In the genomic region with DNA sequence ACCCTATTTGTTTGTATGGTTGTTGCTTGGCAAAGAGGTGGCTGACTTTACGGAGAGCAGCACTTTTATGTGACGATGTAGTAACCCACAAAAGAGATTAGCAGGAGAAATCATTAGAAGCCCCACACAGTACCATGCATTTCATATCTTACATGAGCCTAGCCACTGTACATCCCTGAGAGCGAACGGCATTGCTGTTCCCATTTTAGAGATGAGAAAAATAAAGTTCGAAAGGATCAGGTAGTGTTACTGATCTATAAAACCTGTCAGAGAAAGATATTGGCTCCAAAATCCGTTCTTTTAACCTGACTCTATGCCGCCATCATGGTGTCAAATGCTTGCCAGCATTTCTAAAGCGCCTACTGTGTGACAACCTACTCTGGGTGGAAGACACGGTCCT, we compare ENCODE assay signal across 9 mouse cellular contexts. TPM values are rescaled to one million over a fixed set of nuclear protein-coding genes. Genes with fewer than 3 reads are reported as not detected.
DNase-seq lines count a peak whose midpoint lies in the region; ATAC-seq and TF ChIP-seq lines count a peak whose summit lies in the region.
"Had no signal": no experiment of that assay in that cellular context is flagged by ENCODE, and none has a peak within 500 bp of the region (broad histone marks: within the 10 kb centered on the region; RNA-seq: fewer than 3 reads in every experiment).

No protein-coding gene starts in this region.

- no peaks in the 10 kb centered on the region for H3K36me3 ChIP-seq in heart, embryonic 12.5 days
- H3K36me3 ChIP-seq in CH12.LX (replicated peaks in 1 of 2; ENCODE audit: control insufficient read depth in 1 of 2, insufficient read depth in 1 of 2, low read length in 1 of 2) = peaks cover 0 to 6% of the 10 kb centered on the region in 2 experiments
- no peaks in the 10 kb centered on the region for H3K36me3 ChIP-seq in forebrain, embryonic 15.5 days
- no peaks in the 10 kb centered on the region for H3K36me3 ChIP-seq in liver, embryonic 14.5 days (replicated peaks; ENCODE audit: control insufficient read depth, insufficient read depth, low read depth)

- DNase-seq in heart, postnatal 25 days (ENCODE audit: low spot score) = no peak
- DNase-seq in CH12.LX (ENCODE audit: extremely low read depth) = no peak
- no peak for DNase-seq in liver, embryonic 14.5 days (ENCODE audit: low read depth in 3 of 3, low spot score in 3 of 3)
- DNase-seq in layer of hippocampus, adult 8-10 months (ENCODE audit: low spot score in 2 of 2) = no peak
- DNase-seq in left cerebral cortex, adult 9 months (ENCODE audit: low spot score in 2 of 2) = no peak
- DNase-seq in right cerebral cortex, postnatal 25 days = no peak

- H3K27me3 ChIP-seq in heart, embryonic 12.5 days (replicated peaks) = no peaks in the 10 kb centered on the region
- H3K27me3 ChIP-seq in CH12.LX (replicated peaks) = no peaks in the 10 kb centered on the region
- no peaks in the 10 kb centered on the region for H3K27me3 ChIP-seq in forebrain, embryonic 15.5 days
- H3K27me3 ChIP-seq in liver, embryonic 14.5 days (ENCODE audit: control insufficient read depth, insufficient read depth, low read length) = no peaks in the 10 kb centered on the region

- intact Hi-C loops in heart, postnatal 25 days (cut with DNase I) = no loop called here

- TF ChIP-seq EP300 in CH12.LX (IDR thresholded peaks at IDR 0.05; ENCODE audit: low read length) = no peak
- TF ChIP-seq EP300 in liver, embryonic 14.5 days (IDR thresholded peaks at IDR 0.05; ENCODE audit: low read depth) = no peak

- no peak for ATAC-seq in heart, embryonic 12.5 days (ENCODE audit: insufficient number of reproducible peaks, low FRiP score)
- no peak for ATAC-seq in forebrain, embryonic 15.5 days (replicated peaks)
- no peak for ATAC-seq in liver, embryonic 14.5 days (ENCODE audit: insufficient read depth)
- ATAC-seq: CD4-positive, CD25-positive, alpha-beta regulatory T cell, adult 4 months had no signal

- H3K27ac ChIP-seq in heart, embryonic 12.5 days (ENCODE audit: poor library complexity, severe bottlenecking) = peak overlapping the region; percentile 94
- H3K27ac ChIP-seq in CH12.LX (ENCODE audit: insufficient read depth, low read depth) = peak overlapping the region; percentile 71; the same call in 1 of the 2 replicates
- peak overlapping the region; percentile 97 for H3K27ac ChIP-seq in forebrain, embryonic 15.5 days (replicated peaks)
- H3K27ac ChIP-seq in liver, embryonic 14.5 days = peak overlapping the region; percentile 98

- TF ChIP-seq RAD21 in CH12.LX (IDR thresholded peaks at IDR 0.05; ENCODE audit: low read depth, low read length) = no peak

- H3K79me2 ChIP-seq in CH12.LX (replicated peaks; ENCODE audit: control insufficient read depth, extremely low read depth, insufficient read depth, poor library complexity, severe bottlenecking) = no peaks in the 10 kb centered on the region

- 65% methylated on average over 9 of the region's 9 CpGs for WGBS in heart, embryonic 12.5 days
- 69% methylated on average over 9 of the region's 9 CpGs for WGBS in forebrain, embryonic 15.5 days
- WGBS in liver, embryonic 14.5 days (ENCODE audit: insufficient replicate concordance) = 71% methylated on average over 9 of the region's 9 CpGs

- in situ Hi-C loops in CH12.LX (cut with MboI; ENCODE audit: low pct_ligation_motif_present, low pct_unique_long_range_greater_than_20kb, low sequenced_read_pairs) = loop anchor here (5.0 kb wide), 1 partner anchor 62 kb away; no protein-coding TSS in a partner anchor

- no peak overlapping the region for H3K4me3 ChIP-seq in heart, embryonic 12.5 days
- H3K4me3 ChIP-seq in CH12.LX (replicated peaks in 1 of 3; ENCODE audit: low read depth in 2 of 3, low read length in 2 of 3, poor library complexity in 1 of 3) = no peak overlapping the region
- H3K4me3 ChIP-seq in forebrain, embryonic 15.5 days = no peak overlapping the region
- H3K4me3 ChIP-seq in liver, embryonic 14.5 days (ENCODE audit: insufficient read depth in 1 of 2, low read depth in 2 of 2, low read length in 2 of 2) = no peak overlapping the region

- no peak for TF ChIP-seq CTCF in CH12.LX (conservative IDR thresholded peaks at IDR 0.05 in 1 of 2, IDR thresholded peaks at IDR 0.05 in 1 of 2; ENCODE audit: low read depth in 2 of 2, low read length in 2 of 2)
- no peak for TF ChIP-seq CTCF in liver, embryonic 14.5 days (IDR thresholded peaks at IDR 0.05; ENCODE audit: low read depth)

- H3K4me1 ChIP-seq in heart, embryonic 12.5 days (replicated peaks) = peaks cover 51% of the 10 kb centered on the region
- H3K4me1 ChIP-seq in CH12.LX (ENCODE audit: control insufficient read depth in 1 of 2, insufficient read depth in 2 of 2) = peaks cover 18 to 66% of the 10 kb centered on the region in 2 experiments
- peaks cover 42% of the 10 kb centered on the region for H3K4me1 ChIP-seq in forebrain, embryonic 15.5 days
- H3K4me1 ChIP-seq in liver, embryonic 14.5 days (replicated peaks; ENCODE audit: control insufficient read depth in 2 of 2, insufficient read depth in 2 of 2, low read length in 1 of 2) = peaks cover 73 to 75% of the 10 kb centered on the region in 2 experiments

- no peak for TF ChIP-seq POLR2A in CH12.LX (IDR thresholded peaks at IDR 0.05; ENCODE audit: low read depth, low read length)

- H3K9ac ChIP-seq in heart, embryonic 12.5 days = no peak overlapping the region
- no peak overlapping the region for H3K9ac ChIP-seq in CH12.LX (ENCODE audit: insufficient read depth, low read depth)
- H3K9ac ChIP-seq in forebrain, embryonic 15.5 days (replicated peaks) = no peak overlapping the region
- H3K9ac ChIP-seq in liver, embryonic 14.5 days (replicated peaks) = no peak overlapping the region

- dilution Hi-C loops in CH12.LX (cut with MboI; ENCODE audit: extremely low pct_ligation_motif_present, extremely low pct_unique_long_range_greater_than_20kb, low sequenced_read_pairs) = no loop called here

- no peaks in the 10 kb centered on the region for H3K9me3 ChIP-seq in heart, embryonic 12.5 days (replicated peaks)
- peaks cover 11% of the 10 kb centered on the region for H3K9me3 ChIP-seq in CH12.LX (replicated peaks; ENCODE audit: low read length)
- H3K9me3 ChIP-seq in forebrain, embryonic 15.5 days = no peaks in the 10 kb centered on the region
- no peaks in the 10 kb centered on the region for H3K9me3 ChIP-seq in liver, embryonic 14.5 days (ENCODE audit: control insufficient read depth, low read length)

- H3K4me2 ChIP-seq in heart, embryonic 12.5 days = no peak overlapping the region
- no peak overlapping the region for H3K4me2 ChIP-seq in CH12.LX (ENCODE audit: insufficient read depth, low read depth, poor library complexity, severe bottlenecking)
- no peak overlapping the region for H3K4me2 ChIP-seq in forebrain, embryonic 15.5 days (replicated peaks)
- peak overlapping the region; percentile 59 for H3K4me2 ChIP-seq in liver, embryonic 14.5 days (ENCODE audit: low read depth)

TF ChIP-seq in CH12.LX, 34 proteins besides CTCF, POLR2A, EP300 and RAD21:
- TF ChIP-seq MAX (IDR thresholded peaks at IDR 0.05; ENCODE audit: low read length) = no peak
- no peak for TF ChIP-seq KAT2A (IDR thresholded peaks at IDR 0.05; ENCODE audit: insufficient replicate concordance, low read length)
- no peak for TF ChIP-seq MYC (IDR thresholded peaks at IDR 0.05; ENCODE audit: low read depth, low read length)
- no peak for TF ChIP-seq MXI1 (IDR thresholded peaks at IDR 0.05; ENCODE audit: low read depth, low read length)
- no peak for TF ChIP-seq MAFK (IDR thresholded peaks at IDR 0.05; ENCODE audit: insufficient replicate concordance, low read length)
- no peak for TF ChIP-seq USF2 (conservative IDR thresholded peaks at IDR 0.05; ENCODE audit: low read depth, low read length)
- no peak for TF ChIP-seq NRF1 (IDR thresholded peaks at IDR 0.05; ENCODE audit: low read depth, low read length)
- no peak for TF ChIP-seq MAZ (IDR thresholded peaks at IDR 0.05; ENCODE audit: low read depth, low read length)
- TF ChIP-seq NELFE (IDR thresholded peaks at IDR 0.05; ENCODE audit: low read depth, low read length) = no peak
- no peak for TF ChIP-seq ELF1 (IDR thresholded peaks at IDR 0.05; ENCODE audit: low read depth, low read length)
- TF ChIP-seq UBTF (IDR thresholded peaks at IDR 0.05; ENCODE audit: low read depth, low read length) = no peak
- no peak for TF ChIP-seq CHD1 (IDR thresholded peaks at IDR 0.05; ENCODE audit: low read depth, low read length)

RNA-seq across cellular contexts. Expression of gene Atf7ip, which starts 36.2 kb away (rescaled TPM):
- 51.0 and 51.5 TPM in 2 replicates for polyA plus RNA-seq in heart, embryonic 12.5 days (2016; fragmentation: Nextera tagmentation; extraction: Ambion mirVana)
- total RNA-seq in heart, postnatal 25 days (2021) = 10 to 100 TPM; 79.8 to 92.6 TPM
- total RNA-seq in CH12.LX (2012; rRNA removed) (20.4 and 35.4 TPM in 2 replicates), CH12.LX (2014; rRNA removed) (4.2 and 4.4 TPM in 2 replicates)
- 29.7 and 44.8 TPM in 2 replicates for polyA plus RNA-seq in CH12.LX (2012; ENCODE audit: insufficient read length, low read depth)
- 45.6 and 46.9 TPM in 2 replicates for polyA plus RNA-seq in forebrain, embryonic 15.5 days (2015; fragmentation: Nextera tagmentation; extraction: Ambion mirVana)
- polyA plus RNA-seq in liver, embryonic 14.5 days (2012; rRNA removed) = 5.8 and 7.2 TPM in 2 replicates
- polyA plus RNA-seq in liver, embryonic 14.5 days (2014; fragmentation: Nextera tagmentation; extraction: Ambion mirVana) = 14.2 TPM in 2 replicates
- total RNA-seq in layer of hippocampus, adult 8-10 months (2022) = 100 to 1,000 TPM in 1 of 4 experiments, 10 to 100 TPM in 3; 90.9 to 100 (median 97.0) TPM

RNA-seq across cellular contexts. Expression of gene E330021D16Rik, which starts 54.4 kb away (rescaled TPM):
- not detected in 2 replicates for polyA plus RNA-seq in heart, embryonic 12.5 days (2016; fragmentation: Nextera tagmentation; extraction: Ambion mirVana)
- not detected for total RNA-seq in heart, postnatal 25 days (2021)
- total RNA-seq in CH12.LX (2012; rRNA removed) (not detected in 2 replicates), CH12.LX (2014; rRNA removed) (not detected in 2 replicates)
- not detected in 2 replicates for polyA plus RNA-seq in CH12.LX (2012; ENCODE audit: insufficient read length, low read depth)
- not detected in 2 replicates for polyA plus RNA-seq in forebrain, embryonic 15.5 days (2015; fragmentation: Nextera tagmentation; extraction: Ambion mirVana)
- 0.08 and 0.09 TPM in 2 replicates for polyA plus RNA-seq in liver, embryonic 14.5 days (2012; rRNA removed)
- 0.19 and 0.34 TPM in 2 replicates for polyA plus RNA-seq in liver, embryonic 14.5 days (2014; fragmentation: Nextera tagmentation; extraction: Ambion mirVana)
- total RNA-seq in layer of hippocampus, adult 8-10 months (2022) = not detected
